Mouse (Mus musculus) heart, adult 2 months (tissue): ENCODE measurements around the gene Rffl. TPM values are rescaled to one million over a fixed set of nuclear protein-coding genes. Genes with fewer than 3 reads are reported as not detected.

Experiments used
- DNase-seq, 2 experiments: peaks; one replicate each; pipeline ENCODE4 v3.0.0; 2021
- H3K27ac ChIP-seq: fragments of 200-600 bp; 2 replicates; pipeline ENCODE4 v1.8.1; 2022
- H3K27me3 ChIP-seq: fragments of 200-500 bp; 2 replicates; pipeline ENCODE4 v1.6.1; 2012; ENCODE audit warnings: mild to moderate bottlenecking, low read length, inconsistent platforms, mixed read lengths; ENCODE audit not compliant: control insufficient read depth, insufficient read depth
- H3K36me3 ChIP-seq: fragments of 200-500 bp; 2 replicates; pipeline ENCODE4 v1.6.1; 2012; ENCODE audit warnings: low read length, inconsistent platforms; ENCODE audit not compliant: control insufficient read depth, insufficient read depth
- H3K4me1 ChIP-seq: fragments of 200-500 bp; 2 replicates; pipeline ENCODE4 v1.6.1; 2011; ENCODE audit warnings: low read length; ENCODE audit not compliant: control insufficient read depth, insufficient read depth
- H3K4me3 ChIP-seq: fragments of 200-600 bp; 2 replicates; pipeline ENCODE4 v1.8.1; 2022
- H3K79me2 ChIP-seq: fragments of 200-500 bp; replicated peaks from 2 replicates; pipeline ENCODE4 v1.6.1; 2012; ENCODE audit warnings: mild to moderate bottlenecking, inconsistent platforms, low read length, moderate library complexity, mixed read lengths; ENCODE audit not compliant: control insufficient read depth, insufficient read depth
- H3K9ac ChIP-seq: fragments of 200-500 bp; 2 replicates; pipeline ENCODE4 v1.6.1; 2012; ENCODE audit warnings: low read depth, mild to moderate bottlenecking, control low read depth, inconsistent platforms, low read length, mixed read lengths
- CTCF ChIP-seq: fragments of 200-600 bp; IDR thresholded peaks from 2 replicates; pipeline ENCODE4 v1.8.1; 2022; ENCODE audit warnings: antibody characterized with exemption, mild to moderate bottlenecking, moderate library complexity
- EP300 ChIP-seq: fragments of 200-500 bp; IDR thresholded peaks from 2 replicates; pipeline ENCODE4 v1.6.1; 2011; ENCODE audit warnings: low read depth, low read length, control low read depth; ENCODE audit not compliant: insufficient read depth
- POLR2A ChIP-seq: fragments of 200-500 bp; IDR thresholded peaks from 2 replicates; pipeline ENCODE4 v1.6.1; 2011; ENCODE audit warnings: mild to moderate bottlenecking, low read depth, low read length, control low read depth; ENCODE audit not compliant: insufficient read depth
- WGBS: fragments of 180-500 bp; shearing (Covaris S2); methylation state at CpG from one replicate; pipeline ENCODE4 v1.1.7; 2018; 5-methylcytosine and 5-hydroxymethylcytosine counted together
- intact Hi-C: fragments of 180-260 bp; cut with DNase I; formaldehyde crosslinking; loops from one replicate; pipeline ENCODE4 v1.15.1; 2025
- polyA plus RNA-seq: library from polyadenylated mRNA; depleted of rRNA; stranded (reverse); fragments of >200 nt; gene quantifications from 2 replicates; pipeline ENCODE4 v1.2.3, GENCODE M21; 2012
- total RNA-seq, 2 experiments: library from RNA; stranded (reverse); gene quantifications; 2 replicates each; pipeline ENCODE4 v1.2.3; 2021

Gene Rffl
- total and polyA plus RNA-seq, 3 experiments, result 4.0 to 4.6 (median 4.3) TPM

DNA sequence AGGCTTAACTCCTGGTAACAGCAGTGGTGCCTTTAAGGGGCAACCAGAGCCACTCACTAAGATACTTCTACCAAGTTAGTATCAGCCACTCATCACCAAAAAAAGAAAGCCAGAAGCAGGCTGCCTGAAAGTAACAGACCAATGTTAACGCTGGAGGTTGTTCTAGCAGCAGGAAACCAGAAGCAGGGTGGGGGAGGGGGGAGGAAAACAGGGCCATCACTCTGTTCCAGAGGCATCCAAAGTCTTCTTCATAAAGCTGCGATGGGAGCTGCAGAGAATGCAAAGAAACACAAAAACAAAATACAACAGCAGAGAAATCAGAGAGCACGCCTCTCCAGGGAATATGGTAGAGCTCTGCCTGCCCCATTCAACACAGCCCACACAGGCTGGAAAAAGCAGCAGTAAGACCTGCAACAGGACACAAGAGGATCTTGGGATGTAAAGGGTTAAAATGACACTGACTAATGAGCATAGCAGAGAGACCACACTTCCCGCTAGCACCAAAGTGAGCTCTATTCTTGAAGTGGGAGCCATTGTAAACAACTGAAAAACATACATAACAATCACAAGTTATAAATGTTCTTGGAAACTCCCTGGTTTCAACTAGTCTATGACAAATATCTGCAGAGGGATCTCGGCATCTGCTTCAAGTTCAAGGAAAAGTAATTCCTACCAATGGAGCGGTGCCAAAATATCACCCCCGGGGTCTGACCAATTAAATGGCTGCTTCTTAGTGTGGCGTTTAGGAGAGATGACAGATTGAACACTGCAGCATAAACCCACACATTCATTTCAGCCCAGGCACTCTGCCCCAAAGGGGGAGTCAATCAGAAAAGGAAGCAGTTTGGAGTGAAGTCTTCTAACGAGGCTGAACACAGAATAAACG is 39.8 kb downstream of the Rffl start:
- intact Hi-C loops, result loop anchor here (5.0 kb wide), 1 partner anchor 49 kb away; the partner anchor contains the start of gene Lig3
- TF ChIP-seq CTCF (no peak), POLR2A (no peak), EP300 (no peak)
- peak overlapping the region; percentile 24; the same call in 1 of the 2 replicates for H3K27ac ChIP-seq
- H3K27me3 ChIP-seq, result no peaks in the 10 kb centered on the region
- no peak for DNase-seq
- no peaks in the 10 kb centered on the region for H3K79me2 ChIP-seq
- H3K36me3 ChIP-seq, result peaks cover 2% of the 10 kb centered on the region; the same call in 1 of the 2 replicates
- no peaks in the 10 kb centered on the region; the same call in 1 of the 2 replicates for H3K4me1 ChIP-seq
- H3K9ac ChIP-seq, result no peak overlapping the region
- 14% methylated on average over 10 of the region's 10 CpGs for WGBS
- no peak overlapping the region for H3K4me3 ChIP-seq

DNA sequence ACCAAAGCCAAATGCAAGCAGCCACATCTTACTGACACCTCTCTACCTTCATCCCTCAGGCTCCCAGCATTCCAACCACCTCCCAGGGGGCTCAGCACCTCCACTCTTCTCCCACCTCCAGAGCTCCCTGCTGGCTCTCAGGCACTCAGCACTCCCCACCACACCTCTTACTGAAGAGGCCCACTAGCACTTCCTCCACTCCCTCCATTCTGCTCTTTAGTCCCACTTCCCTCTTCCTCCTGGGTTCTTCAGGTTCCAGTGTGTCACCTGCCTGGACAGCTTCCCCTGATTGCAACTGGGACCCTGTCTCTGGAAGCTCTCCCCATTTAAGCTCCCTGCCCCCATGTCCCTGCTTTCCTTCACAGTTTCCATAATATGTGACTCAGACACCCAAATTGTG is 44.2 kb downstream of the Rffl start:
- no peak for TF ChIP-seq CTCF
- no peak for TF ChIP-seq POLR2A
- TF ChIP-seq EP300, result no peak
- intact Hi-C loops, result no loop called here
- Histone ChIP-seq H3K27ac (no peak overlapping the region), H3K27me3 (no peaks in the 10 kb centered on the region), H3K36me3 (peaks cover 2% of the 10 kb centered on the region; the same call in 1 of the 2 replicates), H3K4me3 (no peak overlapping the region), H3K4me1 (no peaks in the 10 kb centered on the region; the same call in 1 of the 2 replicates), H3K9ac (no peak overlapping the region), H3K79me2 (no peaks in the 10 kb centered on the region)
- no peak for DNase-seq

DNA sequence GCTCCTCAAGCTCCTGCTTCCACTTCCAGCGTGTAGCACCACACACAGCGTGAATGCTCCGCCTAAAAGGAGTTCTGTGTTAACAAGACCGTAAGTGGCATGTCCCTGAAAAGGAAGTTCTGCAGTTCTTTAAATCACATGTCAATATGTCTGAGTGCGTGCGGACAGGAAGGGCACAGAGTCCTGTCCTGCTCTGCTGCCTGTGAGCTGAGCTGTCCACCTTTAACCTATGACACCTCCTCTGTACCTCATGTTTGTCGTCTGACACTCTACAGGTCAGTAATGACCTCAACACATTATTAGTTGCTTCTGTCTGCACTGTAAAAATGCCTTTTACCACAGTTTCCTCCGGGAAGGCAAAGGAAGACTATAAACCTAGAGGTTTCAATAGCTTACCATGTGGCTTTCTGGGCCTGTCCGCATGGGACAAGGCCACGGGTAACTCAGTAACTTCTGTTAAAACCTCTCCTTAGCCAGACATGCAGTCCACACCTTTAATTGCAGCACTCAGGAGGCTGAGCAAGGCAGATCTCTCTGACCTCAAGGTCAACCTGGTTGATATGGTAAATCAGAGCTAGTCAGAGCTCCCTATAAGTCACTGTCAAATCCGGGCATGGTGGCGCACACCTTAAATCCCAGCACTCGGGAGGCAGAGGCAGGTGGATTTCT is 50.1 kb downstream of the Rffl start:
- no peaks in the 10 kb centered on the region for H3K79me2 ChIP-seq
- no peak for DNase-seq
- H3K9ac ChIP-seq, result no peak overlapping the region
- 66% methylated on average over 13 of the region's 13 CpGs for WGBS
- no peak overlapping the region for H3K4me3 ChIP-seq
- H3K27me3 ChIP-seq, result no peaks in the 10 kb centered on the region
- intact Hi-C loops, result no loop called here
- no peaks in the 10 kb centered on the region for H3K4me1 ChIP-seq
- H3K36me3 ChIP-seq, result no peaks in the 10 kb centered on the region
- no peak overlapping the region for H3K27ac ChIP-seq
- TF ChIP-seq CTCF (no peak), EP300 (no peak), POLR2A (no peak)

DNA sequence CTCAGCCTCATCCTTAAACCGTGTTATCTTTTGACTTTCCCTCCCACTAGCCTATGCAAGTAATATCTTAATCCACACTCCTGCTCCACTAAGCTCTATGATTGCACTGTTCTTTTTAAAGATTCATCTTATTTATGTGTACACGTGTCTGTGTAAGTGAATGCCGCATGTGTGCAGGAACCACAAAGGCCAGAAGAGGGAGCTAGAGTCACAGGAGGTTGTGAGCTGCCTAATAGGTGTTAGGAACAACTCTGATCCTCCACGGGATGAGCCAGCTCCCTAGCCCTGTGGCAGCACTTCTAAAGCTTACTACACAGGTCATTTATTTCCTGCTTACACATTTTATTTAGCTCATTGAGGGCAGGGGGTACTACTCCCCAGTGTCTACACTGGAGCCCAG is 51.7 kb downstream of the Rffl start:
- no peak overlapping the region for H3K27ac ChIP-seq
- no peaks in the 10 kb centered on the region for H3K27me3 ChIP-seq
- no peak overlapping the region for H3K4me3 ChIP-seq
- no peaks in the 10 kb centered on the region for H3K4me1 ChIP-seq
- TF ChIP-seq EP300, result 0 out of 2 replicates have a peak, but pooled peaks have one; percentile 35
- no peak for TF ChIP-seq POLR2A
- peak; percentile 82 for TF ChIP-seq CTCF
- intact Hi-C loops, result loop anchor here (2.0 kb wide), 2 partner anchors 51 to 71 kb away; partner anchors contain the start of genes Rad51d and Rffl
- WGBS, result 62% methylated on average over 4 of the region's 4 CpGs
- no peaks in the 10 kb centered on the region for H3K36me3 ChIP-seq
- H3K9ac ChIP-seq, result no peak overlapping the region
- peak; percentile 29 to 66 for DNase-seq
- H3K79me2 ChIP-seq, result no peaks in the 10 kb centered on the region

DNA sequence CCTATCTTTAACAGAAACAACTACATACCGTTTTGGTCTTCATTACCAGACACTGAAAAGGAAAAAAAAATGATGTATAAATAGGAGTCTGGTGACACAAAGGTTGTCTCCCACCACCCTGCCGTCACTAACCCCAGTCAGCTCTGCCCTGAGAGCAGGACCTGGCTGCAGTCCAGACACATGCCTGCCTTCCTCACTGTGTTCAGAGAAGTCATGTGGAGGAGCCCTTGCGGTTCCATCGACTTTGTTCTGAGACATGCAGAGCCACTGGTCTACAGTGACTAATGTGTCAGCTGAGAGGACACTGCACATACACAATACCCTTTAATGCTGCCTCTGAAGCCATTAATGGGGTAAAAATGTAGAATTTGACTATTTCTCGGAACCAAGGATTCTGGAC is 62.5 kb downstream of the Rffl start:
- Histone ChIP-seq H3K79me2 (no peaks in the 10 kb centered on the region), H3K27ac (no peak overlapping the region), H3K9ac (no peak overlapping the region), H3K4me1 (no peaks in the 10 kb centered on the region), H3K4me3 (no peak overlapping the region), H3K27me3 (no peaks in the 10 kb centered on the region), H3K36me3 (no peaks in the 10 kb centered on the region)
- intact Hi-C loops, result no loop called here
- WGBS, result 55% methylated on average over 5 of the region's 5 CpGs
- DNase-seq, result no peak
- TF ChIP-seq CTCF (no peak), EP300 (no peak), POLR2A (no peak)

DNA sequence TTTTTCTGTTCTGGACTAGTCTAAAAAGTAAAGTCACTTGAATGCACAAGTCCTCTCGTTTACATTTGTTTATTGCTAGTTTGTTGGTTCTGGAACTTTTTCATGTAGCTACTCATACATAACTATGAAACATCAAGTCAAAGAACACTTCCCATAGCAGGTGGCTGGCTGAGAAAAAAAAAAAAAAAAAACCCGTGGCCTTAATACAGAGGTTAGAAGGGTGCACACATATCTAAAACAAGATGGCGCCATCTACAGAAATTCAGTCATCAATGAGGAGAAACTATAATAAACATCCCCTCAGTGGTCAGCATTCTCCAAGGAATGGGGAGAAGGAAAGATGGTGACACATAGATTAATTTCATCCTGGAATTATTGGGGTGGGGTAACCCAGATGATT is 63.6 kb downstream of the Rffl start:
- intact Hi-C loops, result no loop called here
- Histone ChIP-seq H3K4me1 (no peaks in the 10 kb centered on the region), H3K27me3 (no peaks in the 10 kb centered on the region), H3K27ac (no peak overlapping the region), H3K36me3 (no peaks in the 10 kb centered on the region), H3K9ac (no peak overlapping the region), H3K79me2 (no peaks in the 10 kb centered on the region), H3K4me3 (no peak overlapping the region)
- 74% methylated on average over 3 of the region's 3 CpGs for whole genome bisulfite sequencing
- no peak for TF ChIP-seq EP300
- no peak for TF ChIP-seq POLR2A
- no peak for TF ChIP-seq CTCF
- no peak for DNase-seq
